ENCODE assay signal across 11 mouse cellular contexts in the genomic region with DNA sequence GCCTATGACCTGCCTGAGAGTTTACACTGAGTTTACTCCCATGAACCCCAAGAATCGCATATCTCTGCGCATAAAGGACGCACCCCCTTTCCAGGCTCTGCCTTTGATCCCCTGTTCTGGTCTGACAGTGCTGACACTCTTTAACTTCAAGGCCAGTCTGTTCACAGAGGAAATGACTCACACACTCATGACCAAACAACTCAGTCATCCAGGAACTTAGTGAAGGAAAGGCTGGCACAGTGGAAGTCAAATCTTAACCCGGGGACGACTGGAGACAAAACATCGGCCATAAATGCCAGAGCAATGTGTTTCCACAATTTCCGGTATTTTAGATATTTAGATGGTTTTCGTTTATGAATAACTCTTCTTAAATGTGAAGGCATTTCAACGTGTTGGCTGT. TPM values are rescaled to one million over a fixed set of nuclear protein-coding genes. Genes with fewer than 3 reads are reported as not detected.
DNase-seq lines count a peak whose midpoint lies in the region; ATAC-seq and TF ChIP-seq lines count a peak whose summit lies in the region.
"Had no signal": no experiment of that assay in that cellular context is flagged by ENCODE, and none has a peak within 500 bp of the region (broad histone marks: within the 10 kb centered on the region; RNA-seq: fewer than 3 reads in every experiment).

No protein-coding gene starts in this region.

- TF ChIP-seq CTCF in intestine, postnatal 0 days (IDR thresholded peaks at IDR 0.05; ENCODE audit: low read depth), result no peak
- TF ChIP-seq CTCF in stomach, postnatal 0 days (IDR thresholded peaks at IDR 0.05; ENCODE audit: low read depth), result no peak

- H3K9me3 ChIP-seq in intestine, postnatal 0 days (ENCODE audit: control insufficient read depth), result no peaks in the 10 kb centered on the region
- H3K9me3 ChIP-seq in stomach, postnatal 0 days (ENCODE audit: control insufficient read depth, low read length), result 0 out of 2 replicates have a peak, but pooled peaks cover 2% of the 10 kb centered on the region
- no peaks in the 10 kb centered on the region for H3K9me3 ChIP-seq in limb, embryonic 10.5 days (replicated peaks)
- H3K9me3 ChIP-seq: embryonic facial prominence, embryonic 12.5 days had no signal

- H3K27me3 ChIP-seq in intestine, postnatal 0 days (replicated peaks; ENCODE audit: control insufficient read depth, insufficient read depth, low read length), result no peaks in the 10 kb centered on the region
- no peaks in the 10 kb centered on the region for H3K27me3 ChIP-seq in stomach, postnatal 0 days (ENCODE audit: control insufficient read depth, insufficient read depth, low read length)
- no peaks in the 10 kb centered on the region for H3K27me3 ChIP-seq in limb, embryonic 10.5 days (ENCODE audit: low read depth, poor library complexity, severe bottlenecking)
- H3K27me3 ChIP-seq: embryonic facial prominence, embryonic 12.5 days had no signal

- H3K4me2 ChIP-seq in intestine, postnatal 0 days (replicated peaks; ENCODE audit: low read depth), result peak overlapping the region; percentile 17; the same call in 1 of the 2 replicates
- H3K4me2 ChIP-seq in stomach, postnatal 0 days (replicated peaks; ENCODE audit: low read depth), result no peak overlapping the region
- H3K4me2 ChIP-seq: embryonic facial prominence, embryonic 12.5 days had no signal

- no peak for TF ChIP-seq EP300 in stomach, postnatal 0 days (optimal IDR thresholded peaks at IDR 0.05)

- WGBS in intestine, postnatal 0 days, result 29% methylated on average over 9 of the region's 9 CpGs
- WGBS in stomach, postnatal 0 days, result 40% methylated on average over 9 of the region's 9 CpGs
- 87% methylated on average over 9 of the region's 9 CpGs for WGBS in limb, embryonic 10.5 days

- H3K27ac ChIP-seq in intestine, postnatal 0 days (ENCODE audit: low read depth, low read length), result peak overlapping the region; percentile 68
- H3K27ac ChIP-seq in stomach, postnatal 0 days (replicated peaks), result peak overlapping the region; percentile 65
- H3K27ac ChIP-seq in limb, embryonic 10.5 days, result no peak overlapping the region
- H3K27ac ChIP-seq: embryonic facial prominence, embryonic 12.5 days had no signal

- no peak overlapping the region for H3K9ac ChIP-seq in intestine, postnatal 0 days (ENCODE audit: low read depth, low read length)
- no peak overlapping the region for H3K9ac ChIP-seq in stomach, postnatal 0 days (ENCODE audit: low read length)
- H3K9ac ChIP-seq: embryonic facial prominence, embryonic 12.5 days had no signal

- no peak overlapping the region for H3K4me3 ChIP-seq in intestine, postnatal 0 days (ENCODE audit: low read depth, low read length)
- no peak overlapping the region for H3K4me3 ChIP-seq in stomach, postnatal 0 days (ENCODE audit: low read depth, low read length)
- no peak overlapping the region for H3K4me3 ChIP-seq in limb, embryonic 10.5 days
- H3K4me3 ChIP-seq: embryonic facial prominence, embryonic 12.5 days had no signal

- H3K36me3 ChIP-seq in intestine, postnatal 0 days (ENCODE audit: control insufficient read depth, insufficient read depth), result no peaks in the 10 kb centered on the region
- no peaks in the 10 kb centered on the region for H3K36me3 ChIP-seq in stomach, postnatal 0 days (ENCODE audit: control insufficient read depth, insufficient read depth, low read length)
- H3K36me3 ChIP-seq in limb, embryonic 10.5 days, result 0 out of 2 replicates have a peak, but pooled peaks cover 11% of the 10 kb centered on the region

- ATAC-seq in intestine, postnatal 0 days, result peak; percentile 91
- ATAC-seq in stomach, postnatal 0 days (ENCODE audit: low FRiP score, low TSS enrichment), result peak; percentile 89
- ATAC-seq: activated CD4-positive, CD25-positive, alpha-beta regulatory T cell, adult 4 months had no signal

- peak; percentile 81 for DNase-seq in adrenal gland, adult 2 months
- DNase-seq in adrenal gland, postnatal 4 days (ENCODE audit: low spot score in 2 of 2), result no peak
- peak; percentile 36 for DNase-seq in urinary bladder, postnatal 14 days (ENCODE audit: low spot score)
- no peak for DNase-seq in urinary bladder, adult 2 months (ENCODE audit: low spot score)
- DNase-seq in stomach, postnatal 0 days (ENCODE audit: low spot score), result peak; percentile 48
- DNase-seq in limb, embryonic 10.5 days (ENCODE audit: low spot score), result no peak
- no peak for DNase-seq in urinary bladder, postnatal 36 days (ENCODE audit: low spot score in 2 of 2)

- H3K4me1 ChIP-seq in intestine, postnatal 0 days (replicated peaks; ENCODE audit: control insufficient read depth, insufficient read depth, low read length), result peaks cover 4% of the 10 kb centered on the region; the same call in 1 of the 2 replicates
- H3K4me1 ChIP-seq in stomach, postnatal 0 days (replicated peaks; ENCODE audit: control insufficient read depth, insufficient read depth), result peaks cover 5% of the 10 kb centered on the region; the same call in 1 of the 2 replicates
- peaks cover 9% of the 10 kb centered on the region; the same call in 1 of the 2 replicates for H3K4me1 ChIP-seq in limb, embryonic 10.5 days
- H3K4me1 ChIP-seq: embryonic facial prominence, embryonic 12.5 days had no signal

RNA-seq across cellular contexts. Expression of a gene that starts 25.4 kb away (rescaled TPM):
- 10 to 100 TPM; 63.2 to 63.4 TPM for total RNA-seq in adrenal gland, adult 2 months (2021)
- polyA plus RNA-seq in adrenal gland, adult 2 months (2012; rRNA removed), result 9.2 and 9.4 TPM in 2 replicates
- total RNA-seq in adrenal gland, postnatal 4 days (2021), result 10 to 100 TPM; 54.7 to 56.7 TPM
- polyA plus RNA-seq in urinary bladder, adult 2 months (2012; rRNA removed), result 125 and 127 TPM in 2 replicates
- 79.2 and 85.3 TPM in 2 replicates for polyA plus RNA-seq in intestine, postnatal 0 days (2015; fragmentation: Nextera tagmentation; extraction: Ambion mirVana)
- polyA plus RNA-seq in stomach, postnatal 0 days (2015; fragmentation: Nextera tagmentation; extraction: Ambion mirVana), result 69.4 and 79.0 TPM in 2 replicates
- 21.2 and 21.7 TPM in 2 replicates for polyA plus RNA-seq in limb, embryonic 10.5 days (2016; fragmentation: Nextera tagmentation; extraction: Ambion mirVana)

RNA-seq across cellular contexts. Expression of a gene that starts 54.5 kb away (rescaled TPM):
- total RNA-seq in adrenal gland, adult 2 months (2021), result under 1 TPM in 1 of 2 experiments, not detected in 1; 0.31 TPM
- polyA plus RNA-seq in adrenal gland, adult 2 months (2012; rRNA removed), result 0.13 TPM in 1 of 2 replicates, not detected in the other
- total RNA-seq in adrenal gland, postnatal 4 days (2021), result 1 to 10 TPM; 1.2 to 2.5 TPM
- 4.2 and 6.0 TPM in 2 replicates for polyA plus RNA-seq in urinary bladder, adult 2 months (2012; rRNA removed)
- polyA plus RNA-seq in intestine, postnatal 0 days (2015; fragmentation: Nextera tagmentation; extraction: Ambion mirVana), result 75.4 and 93.3 TPM in 2 replicates
- polyA plus RNA-seq in stomach, postnatal 0 days (2015; fragmentation: Nextera tagmentation; extraction: Ambion mirVana), result 4.6 and 5.7 TPM in 2 replicates
- polyA plus RNA-seq in limb, embryonic 10.5 days (2016; fragmentation: Nextera tagmentation; extraction: Ambion mirVana), result 0.34 and 0.69 TPM in 2 replicates
- polyA plus RNA-seq: activated CD4-positive, CD25-positive, alpha-beta regulatory T cell, adult 4 months; hindbrain, embryonic 11.5 days had no signal

Comparison
In these comparisons a context has a peak if more than half of its experiments do, and no peak if none do; other contexts are left out.
1. DNase-seq: peak in adrenal gland, adult 2 months (single experiment), urinary bladder, postnatal 14 days (single experiment) and stomach, postnatal 0 days (single experiment); none in adrenal gland, postnatal 4 days (0 of 2), urinary bladder, adult 2 months (single experiment), limb, embryonic 10.5 days (single experiment) and urinary bladder, postnatal 36 days (0 of 2).
2. RNA of a gene that starts 54.5 kb away (polyA plus RNA-seq): 75.4 to 93.3 TPM in intestine, postnatal 0 days; 4.6 to 5.7 TPM in stomach, postnatal 0 days, 4.2 to 6.0 TPM in urinary bladder, adult 2 months, 0.34 to 0.69 TPM in limb, embryonic 10.5 days and 0.13 TPM in adrenal gland, adult 2 months; every median in the first group is over 10 times any median in the second.